Mouse (Mus musculus) heart, adult 2 months (tissue): ENCODE data around the gene Ganab. TPM values are rescaled to one million over a fixed set of nuclear protein-coding genes. Genes with fewer than 3 reads are reported as not detected.

Experiments used
- DNase-seq, 2 experiments: peaks; one replicate each; pipeline ENCODE4 v3.0.0; 2021
- H3K27ac ChIP-seq: fragments of 200-600 bp; 2 replicates; pipeline ENCODE4 v1.8.1; 2022
- H3K27me3 ChIP-seq: fragments of 200-500 bp; 2 replicates; pipeline ENCODE4 v1.6.1; 2012; ENCODE audit warnings: mild to moderate bottlenecking, low read length, inconsistent platforms, mixed read lengths; ENCODE audit not compliant: control insufficient read depth, insufficient read depth
- H3K36me3 ChIP-seq: fragments of 200-500 bp; 2 replicates; pipeline ENCODE4 v1.6.1; 2012; ENCODE audit warnings: low read length, inconsistent platforms; ENCODE audit not compliant: control insufficient read depth, insufficient read depth
- H3K4me1 ChIP-seq: fragments of 200-500 bp; 2 replicates; pipeline ENCODE4 v1.6.1; 2011; ENCODE audit warnings: low read length; ENCODE audit not compliant: control insufficient read depth, insufficient read depth
- H3K4me3 ChIP-seq: fragments of 200-600 bp; 2 replicates; pipeline ENCODE4 v1.8.1; 2022
- H3K79me2 ChIP-seq: fragments of 200-500 bp; replicated peaks from 2 replicates; pipeline ENCODE4 v1.6.1; 2012; ENCODE audit warnings: mild to moderate bottlenecking, inconsistent platforms, low read length, moderate library complexity, mixed read lengths; ENCODE audit not compliant: control insufficient read depth, insufficient read depth
- H3K9ac ChIP-seq: fragments of 200-500 bp; 2 replicates; pipeline ENCODE4 v1.6.1; 2012; ENCODE audit warnings: low read depth, mild to moderate bottlenecking, control low read depth, inconsistent platforms, low read length, mixed read lengths
- CTCF ChIP-seq: fragments of 200-600 bp; IDR thresholded peaks from 2 replicates; pipeline ENCODE4 v1.8.1; 2022; ENCODE audit warnings: antibody characterized with exemption, mild to moderate bottlenecking, moderate library complexity
- EP300 ChIP-seq: fragments of 200-500 bp; IDR thresholded peaks from 2 replicates; pipeline ENCODE4 v1.6.1; 2011; ENCODE audit warnings: low read depth, low read length, control low read depth; ENCODE audit not compliant: insufficient read depth
- POLR2A ChIP-seq: fragments of 200-500 bp; IDR thresholded peaks from 2 replicates; pipeline ENCODE4 v1.6.1; 2011; ENCODE audit warnings: mild to moderate bottlenecking, low read depth, low read length, control low read depth; ENCODE audit not compliant: insufficient read depth
- WGBS: fragments of 180-500 bp; shearing (Covaris S2); methylation state at CpG from one replicate; pipeline ENCODE4 v1.1.7; 2018; 5-methylcytosine and 5-hydroxymethylcytosine counted together
- intact Hi-C: fragments of 180-260 bp; cut with DNase I; formaldehyde crosslinking; loops from one replicate; pipeline ENCODE4 v1.15.1; 2025
- polyA plus RNA-seq: library from polyadenylated mRNA; depleted of rRNA; stranded (reverse); fragments of >200 nt; gene quantifications from 2 replicates; pipeline ENCODE4 v1.2.3, GENCODE M21; 2012
- total RNA-seq, 2 experiments: library from RNA; stranded (reverse); gene quantifications; 2 replicates each; pipeline ENCODE4 v1.2.3; 2021

Ganab gene
- total and polyA plus RNA-seq, 3 experiments: 50.3 to 54.5 (median 52.5) TPM

DNA sequence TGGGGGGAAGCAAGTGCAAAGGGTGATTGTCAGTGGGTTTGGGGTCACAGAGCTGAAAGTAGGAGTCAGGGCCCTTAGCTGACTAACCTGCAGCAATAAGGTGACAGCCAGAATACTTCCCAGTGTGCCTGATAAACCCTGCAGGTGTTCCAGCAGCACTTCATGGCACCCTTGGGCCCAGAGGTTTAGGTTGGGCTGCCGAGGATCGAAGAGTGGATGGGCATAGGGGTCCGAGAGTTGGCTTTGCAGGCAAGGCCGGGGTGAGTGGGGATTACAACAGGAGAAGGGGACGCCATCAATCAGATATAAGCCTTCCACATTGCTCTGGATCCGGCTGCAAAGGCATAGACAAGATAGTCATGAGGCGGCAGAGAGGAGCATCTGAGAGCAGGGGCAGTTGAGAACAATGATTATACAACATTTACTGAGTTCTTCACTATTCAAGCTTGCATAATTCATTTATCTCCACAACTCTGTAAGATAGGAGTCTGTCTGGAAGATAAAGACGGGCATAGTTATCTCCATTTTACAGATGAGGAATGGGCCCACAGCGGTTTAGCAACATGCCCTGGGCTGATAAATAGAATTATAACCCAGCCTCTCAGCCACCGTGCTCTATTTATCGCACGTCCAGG lies 30.1 kb downstream of the Ganab start:
- intact Hi-C loops: no loop called here
- WGBS: 87% methylated on average over 12 of the region's 12 CpGs
- H3K9ac ChIP-seq: no peak overlapping the region
- H3K27ac ChIP-seq: no peak overlapping the region; the same call in 1 of the 2 replicates
- no peak overlapping the region for H3K4me3 ChIP-seq
- H3K36me3 ChIP-seq: no peaks in the 10 kb centered on the region
- no peaks in the 10 kb centered on the region; the same call in 1 of the 2 replicates for H3K4me1 ChIP-seq
- TF ChIP-seq POLR2A: no peak
- TF ChIP-seq CTCF: no peak
- TF ChIP-seq EP300: no peak
- DNase-seq: no peak
- H3K27me3 ChIP-seq: no peaks in the 10 kb centered on the region
- H3K79me2 ChIP-seq: no peaks in the 10 kb centered on the region

DNA sequence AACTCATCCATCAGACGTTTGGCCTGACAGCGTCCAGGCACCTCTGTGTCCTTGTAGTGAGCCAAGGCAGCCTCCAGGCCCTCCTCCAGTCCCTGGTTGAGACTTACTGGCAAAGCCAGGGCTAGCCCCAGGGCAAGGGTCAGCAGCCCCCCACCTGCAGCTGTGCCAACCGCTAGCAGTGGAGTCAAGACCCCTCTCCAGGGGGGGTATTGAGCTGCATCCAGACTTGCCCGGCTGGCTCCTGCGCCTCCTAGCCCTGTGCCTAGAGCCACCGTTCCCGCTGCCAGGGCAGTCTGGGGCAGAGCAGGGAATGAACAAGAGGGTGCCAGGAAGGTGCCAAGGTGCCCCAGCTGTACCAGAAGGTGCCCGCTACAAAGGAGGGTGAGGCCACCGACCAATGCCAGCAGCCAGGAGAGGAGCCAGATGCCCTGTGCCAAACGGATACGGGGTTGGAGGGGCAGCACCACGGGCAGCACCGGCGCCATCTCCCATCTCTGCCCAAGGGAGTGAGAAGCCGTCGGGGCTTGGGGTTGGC lies 30.9 kb downstream of the Ganab start:
- intact Hi-C loops: loop anchor here (1.0 kb wide), 1 partner anchor 13 kb away; the partner anchor contains the start of gene Mta2
- H3K27ac ChIP-seq: peak overlapping the region; percentile 83
- DNase-seq: no peak

DNA sequence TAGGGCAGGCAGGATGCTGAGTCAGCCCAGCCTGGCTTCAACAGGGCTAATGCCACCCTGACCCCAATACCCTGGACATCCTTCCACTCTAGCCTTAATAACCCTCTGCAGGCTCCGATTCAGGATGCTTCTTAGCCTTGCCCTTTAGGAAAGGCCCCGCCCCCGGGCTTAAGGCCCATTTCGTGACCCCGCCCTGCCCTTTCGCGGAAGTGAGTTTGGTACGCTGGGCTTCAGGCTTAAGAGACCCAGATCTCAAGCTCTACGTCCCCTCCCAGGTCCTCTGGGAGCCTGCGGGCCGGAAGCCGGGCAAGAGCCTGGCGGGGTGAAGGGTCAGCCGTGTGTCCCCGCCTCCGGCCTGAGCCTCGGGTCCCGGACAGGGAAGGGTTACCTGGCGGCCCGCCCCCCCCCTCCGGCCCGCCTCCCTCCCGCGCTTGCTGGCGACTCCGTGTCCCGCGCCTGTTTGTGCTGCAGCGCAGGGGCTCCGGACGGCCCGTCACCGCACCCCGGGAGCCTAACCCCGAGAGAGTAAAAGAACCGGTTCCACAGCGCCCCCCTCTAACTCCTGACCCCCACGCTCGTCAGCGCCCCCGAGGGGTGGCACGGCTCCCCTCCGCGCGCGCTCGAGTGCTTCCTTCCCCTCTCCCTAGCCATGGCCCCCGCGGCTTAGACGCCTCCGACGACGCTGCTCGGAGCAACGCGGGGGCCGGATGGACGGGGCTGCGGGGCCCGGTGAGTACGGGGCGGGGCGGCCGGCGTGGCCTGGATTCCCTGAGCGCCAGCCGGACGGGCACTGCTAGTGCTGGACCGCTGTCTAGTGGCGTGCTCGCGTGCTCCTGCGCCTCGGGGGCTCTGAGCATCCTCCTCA lies 31.6 kb downstream of the Ganab start, which contains the start of the genes Rom1 and Eml3:
Rom1 (minus strand) TSS at position 133 of the 865 bp plus-strand sequence.
Eml3 (plus strand) TSS at position 329 of the 865 bp plus-strand sequence.
- Histone ChIP-seq H3K36me3 (no peaks in the 10 kb centered on the region), H3K27ac (peak within 1 kb of the TSS; percentile 83), H3K79me2 (no peaks in the 10 kb centered on the region), H3K4me3 (peak within 1 kb of the TSS; percentile 66), H3K27me3 (no peaks in the 10 kb centered on the region), H3K4me1 (no peaks in the 10 kb centered on the region; the same call in 1 of the 2 replicates), H3K9ac (peak within 1 kb of the TSS; percentile 87)
- 1% methylated on average over 72 of the region's 74 CpGs for WGBS
- DNase-seq: peak; percentile 94 to 96
- intact Hi-C loops: loop anchor here (1.0 kb wide), 1 partner anchor 12 kb away; the partner anchor contains the start of gene Mta2
- TF ChIP-seq POLR2A: peak; percentile 50; the same call in 1 of the 2 replicates
- TF ChIP-seq EP300: peak; percentile 42; the same call in 1 of the 2 replicates
- TF ChIP-seq CTCF: peak; percentile 63

More for the DNA sequence above, 30.9 kb downstream of the Ganab start:
- TF ChIP-seq EP300: no peak
- TF ChIP-seq CTCF: no peak
- no peak for TF ChIP-seq POLR2A
- Histone ChIP-seq H3K79me2 (no peaks in the 10 kb centered on the region), H3K27me3 (no peaks in the 10 kb centered on the region), H3K4me3 (peak overlapping the region; percentile 66), H3K9ac (peak overlapping the region; percentile 87), H3K36me3 (no peaks in the 10 kb centered on the region), H3K4me1 (no peaks in the 10 kb centered on the region; the same call in 1 of the 2 replicates)
- 20% methylated on average over 16 of the region's 16 CpGs for WGBS

DNA sequence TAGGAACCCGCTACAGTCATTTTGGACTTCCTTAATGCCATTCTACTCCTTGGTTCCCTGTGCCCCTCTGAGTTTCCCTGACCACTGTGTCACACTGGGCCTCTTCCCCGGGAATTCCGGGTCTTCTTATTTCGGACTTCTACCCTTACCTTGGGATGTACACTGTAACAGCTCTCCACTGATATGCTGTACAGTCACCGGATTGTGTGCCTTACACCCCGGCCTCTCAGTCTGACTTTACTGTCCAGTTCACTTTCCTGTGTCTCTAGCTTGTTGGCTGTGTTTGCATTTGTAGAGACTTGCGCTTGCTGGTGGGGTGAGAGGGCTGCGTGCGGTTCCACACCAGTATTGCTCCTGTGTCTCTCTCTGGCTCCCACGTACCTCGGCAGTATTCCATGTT lies 32.2 kb downstream of the Ganab start:
- H3K27ac ChIP-seq: peak overlapping the region; percentile 83
- 8% methylated on average over 11 of the region's 11 CpGs for WGBS
- TF ChIP-seq POLR2A (no peak), CTCF (no peak)
- no peaks in the 10 kb centered on the region for H3K79me2 ChIP-seq
- peak overlapping the region; percentile 87 for H3K9ac ChIP-seq
- H3K36me3 ChIP-seq: no peaks in the 10 kb centered on the region
- H3K4me3 ChIP-seq: peak overlapping the region; percentile 66
- no peak for DNase-seq
- H3K4me1 ChIP-seq: no peaks in the 10 kb centered on the region; the same call in 1 of the 2 replicates
- intact Hi-C loops: no loop called here
- H3K27me3 ChIP-seq: no peaks in the 10 kb centered on the region

GRCm38 (mm10) chr19:8930771-8931170 lies 32.9 kb downstream of the Ganab start:
- H3K4me3 ChIP-seq: no peak overlapping the region
- H3K9ac ChIP-seq: no peak overlapping the region
- no peaks in the 10 kb centered on the region; the same call in 1 of the 2 replicates for H3K4me1 ChIP-seq
- TF ChIP-seq CTCF (no peak), POLR2A (no peak), EP300 (no peak)
- intact Hi-C loops: no loop called here
- WGBS: 85% methylated on average over 7 of the region's 7 CpGs
- H3K79me2 ChIP-seq: no peaks in the 10 kb centered on the region
- no peaks in the 10 kb centered on the region for H3K27me3 ChIP-seq
- no peaks in the 10 kb centered on the region for H3K36me3 ChIP-seq
- H3K27ac ChIP-seq: no peak overlapping the region; the same call in 1 of the 2 replicates
- DNase-seq: no peak
